Mouse (Mus musculus): Measurements from ENCODE around the gene E2f6. TPM values are rescaled to one million over a fixed set of nuclear protein-coding genes. Genes with fewer than 3 reads are reported as not detected.

E2f6 gene
- total and polyA plus RNA-seq, 2 experiments: 8.8 to 10.9 TPM

DNA sequence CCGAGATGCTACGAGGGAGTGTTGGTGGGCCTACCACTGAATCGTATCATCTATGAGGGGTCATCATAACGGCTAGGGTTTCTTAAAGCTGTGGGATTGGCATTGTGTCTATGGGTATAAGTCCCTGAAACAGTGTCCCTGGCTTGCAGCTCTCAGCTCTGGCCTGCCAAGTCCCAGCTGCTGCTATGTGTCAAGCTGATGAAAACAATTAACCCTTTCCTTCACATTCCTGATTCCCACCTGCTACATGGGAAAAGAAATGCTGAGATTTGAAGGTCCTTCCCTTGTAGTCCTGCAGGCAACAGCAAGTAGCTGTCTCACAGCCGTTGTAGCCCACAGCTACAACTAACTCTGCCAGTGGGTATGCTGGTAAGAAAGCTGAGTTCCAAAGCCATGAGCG lies 75.6 kb downstream of the E2f6 start:
- H3K4me3 ChIP-seq (ENCODE audit: insufficient read depth, low read depth, low read length): no peak overlapping the region
- no peaks in the 10 kb centered on the region for H3K36me3 ChIP-seq (ENCODE audit: control insufficient read depth, insufficient read depth, low read length)
- no peak for DNase-seq (ENCODE audit: extremely low read depth, low read depth, low spot score)
- TF ChIP-seq CTCF (IDR thresholded peaks at IDR 0.05; ENCODE audit: low read depth, low read length): no peak
- TF ChIP-seq POLR2A (IDR thresholded peaks at IDR 0.05; ENCODE audit: extremely low read depth, insufficient read depth, low read length): no peak
- no peaks in the 10 kb centered on the region for H3K79me2 ChIP-seq (ENCODE audit: control insufficient read depth, insufficient read depth, low read length)
- no peaks in the 10 kb centered on the region for H3K4me1 ChIP-seq (ENCODE audit: control insufficient read depth, insufficient read depth, low read length)
- WGBS: 77% methylated on average over 6 of the region's 6 CpGs
- H3K27me3 ChIP-seq (ENCODE audit: control insufficient read depth, insufficient read depth, low read length): no peaks in the 10 kb centered on the region; the same call in 1 of the 2 replicates
- H3K27ac ChIP-seq (replicated peaks; ENCODE audit: insufficient read depth, low read depth, low read length): no peak overlapping the region
- H3K9ac ChIP-seq (ENCODE audit: low read depth, low read length): no peak overlapping the region

Other genes starting within 250 kb of the E2f6 start
- 85.8 and 118 TPM in 2 replicates for gene Lpin1, start 200.0 kb upstream of the E2f6 start, total RNA-seq (2014; rRNA removed)
- gene Lpin1, start 200.0 kb upstream of the E2f6 start, polyA plus RNA-seq (2012; rRNA removed): 11.9 and 19.8 TPM in 2 replicates
- gene Ntsr2, start 157.6 kb upstream of the E2f6 start, total RNA-seq (2014; rRNA removed): not detected in 2 replicates
- gene Ntsr2, start 157.6 kb upstream of the E2f6 start, polyA plus RNA-seq (2012; rRNA removed): not detected in 2 replicates
- gene Greb1, start 10.1 kb upstream of the E2f6 start, total RNA-seq (2014; rRNA removed): 0.09 TPM in 1 of 2 replicates, not detected in the other
- gene Greb1, start 10.1 kb upstream of the E2f6 start, polyA plus RNA-seq (2012; rRNA removed): 0.02 and 0.09 TPM in 2 replicates
- 11.7 and 14.5 TPM in 2 replicates for gene Rock2, start 83.9 kb downstream of the E2f6 start, total RNA-seq (2014; rRNA removed)
- 1.5 and 1.7 TPM in 2 replicates for gene Rock2, start 83.9 kb downstream of the E2f6 start, polyA plus RNA-seq (2012; rRNA removed)
- gene Pqlc3, start 189.4 kb downstream of the E2f6 start, total RNA-seq (2014; rRNA removed): 0.92 and 1.8 TPM in 2 replicates
- gene Pqlc3, start 189.4 kb downstream of the E2f6 start, polyA plus RNA-seq (2012; rRNA removed): 0.34 and 0.41 TPM in 2 replicates
- not detected in 2 replicates for gene 2410004P03Rik, start 200.8 kb downstream of the E2f6 start, total RNA-seq (2014; rRNA removed)
- gene 2410004P03Rik, start 200.8 kb downstream of the E2f6 start, polyA plus RNA-seq (2012; rRNA removed): not detected in 2 replicates